Mouse (Mus musculus): ENCODE results near the gene Flt3l.

The Flt3l gene

DNA sequence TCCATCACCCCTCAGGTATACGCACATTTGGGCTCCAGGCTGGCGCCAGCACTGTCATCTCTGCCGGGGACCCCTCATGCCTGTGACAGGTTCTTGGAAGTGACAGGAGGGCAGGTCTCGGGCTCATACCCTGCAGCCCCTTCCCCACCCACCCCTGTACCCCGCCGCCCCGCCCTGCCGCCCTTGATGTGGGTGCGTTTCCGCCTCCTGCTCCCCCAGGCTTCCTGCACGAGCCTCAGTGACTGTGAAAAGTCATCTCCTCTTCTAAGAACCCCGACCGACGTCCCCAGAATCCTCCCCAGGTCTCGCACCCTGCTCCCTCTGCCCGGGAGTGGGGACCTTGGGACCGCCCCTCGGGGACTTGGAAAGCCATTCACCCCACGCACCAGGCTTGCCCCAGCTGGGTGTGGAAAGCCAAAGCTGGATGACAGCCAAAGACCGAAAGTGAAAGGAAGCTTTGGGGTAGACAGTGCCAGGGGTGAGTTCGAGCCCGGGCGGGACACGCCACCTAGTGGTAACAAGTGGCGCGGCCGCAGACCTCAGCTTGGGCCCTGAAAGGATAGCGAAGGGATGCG, at the start of gene Flt3l, which contains the start of gene Gm45713:
TSS of gene Flt3l (minus strand) at position 440 of the 575 bp plus-strand sequence.
TSS of gene Gm45713 (minus strand) at position 239 of the 575 bp plus-strand sequence.
- DNase-seq (ENCODE audit: low read depth, low spot score) = peak; percentile 96

DNA sequence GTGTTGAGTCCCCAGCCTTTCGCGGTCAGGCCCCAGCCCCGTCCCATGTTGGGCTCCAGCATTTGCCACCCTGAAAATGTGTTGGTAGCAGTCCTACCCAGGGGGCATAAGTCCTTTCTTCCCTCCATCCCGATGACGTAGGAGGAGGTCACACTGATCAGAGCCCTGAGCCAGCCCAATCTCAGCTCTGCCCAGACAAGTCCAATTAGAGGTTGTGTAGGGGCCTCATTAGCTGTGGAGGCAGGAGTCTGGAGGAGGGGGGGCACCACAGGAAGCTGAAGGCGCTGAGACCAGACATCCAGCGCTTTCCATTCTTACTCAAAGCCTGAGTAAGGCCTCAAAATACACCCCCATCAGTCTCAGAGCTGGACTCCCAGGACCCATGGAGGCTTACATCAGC, 49.7 kb upstream of the Flt3l start:
- no peak for DNase-seq (ENCODE audit: low read depth, low spot score)

DNA sequence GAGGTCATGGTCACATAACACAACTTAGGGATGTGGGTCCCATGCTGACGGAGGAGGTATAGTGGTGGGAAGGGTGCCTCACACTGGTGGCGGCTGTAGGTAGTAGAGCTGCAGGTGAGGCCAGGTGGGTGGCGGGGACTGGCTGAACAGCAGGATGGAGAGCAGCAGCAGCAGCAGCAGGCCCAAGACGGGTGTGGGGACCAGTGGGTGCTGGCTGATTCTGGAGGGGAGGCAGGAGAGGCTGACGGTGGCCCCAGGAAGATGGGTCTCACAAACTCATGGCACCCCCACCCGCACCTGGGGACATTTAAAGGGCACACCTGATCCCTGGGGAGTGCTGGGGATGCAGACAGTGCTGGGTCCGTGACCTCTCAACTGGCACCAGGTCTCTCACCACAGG, 47.4 kb upstream of the Flt3l start:
- no peak for DNase-seq (ENCODE audit: low read depth, low spot score)

DNA sequence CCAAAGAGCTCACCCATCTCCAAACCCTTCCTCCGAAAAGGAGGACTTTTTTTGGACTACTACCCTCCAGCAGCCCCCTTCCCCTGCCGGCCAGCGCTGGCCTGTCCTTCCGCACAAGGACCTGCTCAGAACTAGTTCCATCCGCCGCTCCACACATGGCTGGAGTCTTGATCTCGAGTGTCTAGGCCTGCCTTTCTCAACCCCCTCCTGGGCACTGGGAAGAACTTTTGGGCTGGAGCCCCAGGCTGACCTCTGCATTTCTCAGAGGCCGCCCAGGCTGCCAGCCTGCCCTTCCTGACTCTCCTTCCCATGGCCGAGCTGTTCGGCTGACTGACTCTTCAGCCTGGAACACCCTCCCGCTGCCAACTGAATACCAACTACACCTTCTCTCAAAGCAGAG, 46.4 kb upstream of the Flt3l start:
- no peak for DNase-seq (ENCODE audit: low read depth, low spot score)

DNA sequence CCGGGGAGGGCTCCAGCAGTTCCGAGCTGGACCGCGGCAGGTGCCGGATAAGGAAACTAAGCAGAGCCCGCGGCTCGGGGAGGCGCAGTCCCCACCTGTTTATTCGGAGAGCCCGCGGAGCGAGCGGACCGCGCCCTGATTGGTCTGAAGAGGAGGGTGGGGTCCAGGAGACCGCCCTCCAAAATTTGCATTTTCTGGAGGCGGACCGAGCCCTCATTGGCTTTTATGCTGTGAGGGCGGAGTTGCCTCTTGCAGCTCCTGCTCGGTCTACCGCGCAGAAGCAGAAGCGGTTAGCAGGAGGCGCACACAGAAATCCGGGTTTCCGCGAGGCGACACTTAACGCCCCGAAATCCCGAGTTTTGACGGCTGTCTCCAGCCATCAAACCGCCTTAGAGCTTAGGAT, 46.0 kb upstream of the Flt3l start:
- peak; percentile 86 for DNase-seq (ENCODE audit: low read depth, low spot score)

DNA sequence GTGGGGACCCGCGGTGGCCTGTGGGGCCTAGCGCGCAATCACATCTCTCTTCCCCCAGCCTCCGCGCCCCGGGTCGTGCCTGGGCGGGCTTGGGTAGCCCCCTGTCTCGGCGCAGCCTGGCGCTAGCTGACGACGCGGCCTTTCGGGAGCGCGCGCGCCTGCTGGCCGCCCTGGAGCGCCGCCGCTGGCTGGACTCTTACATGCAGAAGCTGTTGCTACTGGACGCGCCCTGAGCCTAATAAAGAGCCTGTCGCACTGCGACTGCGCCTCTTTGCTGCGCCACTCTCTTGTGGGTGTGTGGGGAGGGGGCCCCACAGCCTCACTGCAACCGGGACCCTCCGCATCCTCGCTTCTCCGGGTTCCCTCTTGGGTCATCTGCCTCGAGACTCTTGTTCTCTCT, 45.3 kb upstream of the Flt3l start:
- DNase-seq (ENCODE audit: low read depth, low spot score) = no peak

DNA sequence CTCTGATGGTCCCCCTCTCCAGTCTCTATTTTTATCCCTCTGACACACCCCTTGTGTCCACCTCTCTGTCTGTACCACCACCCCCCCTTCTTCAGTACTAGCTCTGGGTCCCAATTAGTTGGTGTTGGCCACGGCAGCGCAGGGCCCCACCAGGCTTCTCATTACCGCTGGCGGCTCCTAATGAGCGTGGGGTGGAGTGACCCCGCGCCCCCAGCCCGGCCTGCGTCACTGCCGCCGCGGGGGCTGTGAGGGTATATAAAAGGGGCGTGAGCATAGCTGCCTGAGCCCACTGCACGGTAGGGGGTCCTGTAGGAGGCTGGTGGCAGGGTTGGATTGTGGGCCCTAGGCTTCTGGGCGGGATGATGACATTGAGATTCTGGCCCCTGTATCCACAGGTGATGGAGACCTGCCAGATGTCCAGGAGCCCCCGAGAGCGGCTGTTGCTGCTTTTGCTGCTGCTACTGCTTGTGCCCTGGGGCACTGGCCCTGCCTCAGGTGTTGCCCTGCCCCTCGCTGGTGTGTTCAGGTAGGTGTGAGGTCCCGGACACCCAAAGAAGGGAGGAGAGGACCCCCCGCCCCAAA, 44.8 kb upstream of the Flt3l start, which contains the start of gene Pth2:
TSS of gene Pth2 (plus strand) at position 100 of the 582 bp plus-strand sequence.
- DNase-seq (ENCODE audit: low read depth, low spot score) = no peak

DNA sequence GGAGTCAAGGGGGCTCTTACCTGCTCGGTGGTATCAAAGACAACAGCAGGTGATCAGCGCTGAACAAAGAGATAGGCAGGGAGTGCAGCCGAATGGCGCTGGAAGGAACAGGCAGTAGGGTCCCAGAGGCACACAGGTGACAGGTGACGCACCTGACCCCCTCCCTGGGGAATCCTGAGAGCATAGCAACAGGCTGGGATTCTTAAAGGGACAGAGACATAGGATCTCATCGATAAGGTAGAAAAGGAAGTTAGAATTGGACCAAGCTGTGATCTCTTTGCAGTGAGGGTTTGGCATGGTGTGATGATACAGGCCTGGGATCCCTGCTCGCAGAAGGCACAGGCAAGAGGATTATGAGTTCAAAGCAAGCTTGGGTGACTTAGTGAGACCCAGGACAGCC, 43.2 kb upstream of the Flt3l start, which contains the start of gene Gfy:
TSS of gene Gfy (minus strand) at position 101 of the 400 bp plus-strand sequence.
- no peak for DNase-seq (ENCODE audit: low read depth, low spot score)

DNA sequence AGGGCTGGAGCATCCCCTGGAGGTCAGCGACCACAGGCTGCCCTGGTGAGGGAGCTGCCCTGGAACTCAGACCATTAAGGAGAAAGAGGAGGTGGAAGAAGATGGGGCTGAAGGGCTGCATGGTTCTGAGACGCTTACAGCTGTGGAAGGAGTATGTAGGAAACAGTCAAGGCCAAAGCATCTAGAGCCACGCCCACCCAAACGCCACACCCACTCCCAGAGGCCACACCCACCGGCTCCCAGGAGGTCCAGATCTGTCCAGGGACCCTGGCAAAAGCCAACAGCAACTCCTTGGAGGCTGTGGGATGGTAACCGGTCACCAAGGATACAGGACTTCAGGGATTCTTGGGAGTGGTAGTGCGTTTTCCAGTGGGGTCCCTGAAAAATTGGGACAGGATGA, 42.3 kb upstream of the Flt3l start:
- peak; percentile 40 for DNase-seq (ENCODE audit: low read depth, low spot score)

DNA sequence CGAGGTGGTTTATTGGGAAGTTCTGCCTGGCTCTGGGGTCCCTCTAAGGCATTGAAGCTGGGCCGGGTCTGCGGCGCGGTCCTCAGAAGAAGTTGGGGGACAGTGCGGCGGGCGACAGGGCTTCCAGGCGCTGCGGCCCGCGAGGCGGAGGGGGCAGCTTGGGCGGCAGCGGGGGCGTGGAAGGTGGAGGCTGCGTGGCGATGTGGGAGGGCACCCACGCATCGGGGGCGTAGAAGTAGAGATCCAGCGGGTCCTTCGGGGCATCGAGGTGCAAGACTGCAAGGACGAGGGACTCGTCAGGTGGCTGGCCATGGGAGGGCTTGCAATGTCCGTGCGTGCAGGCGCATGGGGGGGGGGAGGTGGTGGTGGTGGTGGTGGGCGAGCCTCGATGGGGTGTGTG, 40.1 kb upstream of the Flt3l start:
- DNase-seq (ENCODE audit: low read depth, low spot score) = no peak

DNA sequence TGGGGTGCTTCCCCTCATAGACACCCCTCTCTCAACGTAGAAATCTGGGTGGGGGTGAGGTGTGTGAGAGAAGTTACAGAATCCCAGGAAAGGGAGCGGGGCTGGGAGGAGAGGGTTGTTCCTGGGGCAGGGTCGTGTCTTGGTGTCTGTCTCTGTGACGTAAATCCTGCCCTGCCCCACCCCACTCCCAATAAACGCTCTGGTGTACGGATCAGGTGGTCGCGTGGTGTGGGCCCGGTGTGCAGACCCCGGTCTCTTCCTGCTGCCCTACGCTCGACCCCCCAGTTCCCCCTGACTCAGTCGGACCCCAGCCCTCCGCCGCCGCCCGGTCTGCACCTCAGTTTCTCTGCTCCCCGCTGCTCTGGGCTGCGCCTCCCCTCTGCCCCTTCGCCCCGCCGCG, 39.7 kb upstream of the Flt3l start:
- DNase-seq (ENCODE audit: low read depth, low spot score) = no peak

DNA sequence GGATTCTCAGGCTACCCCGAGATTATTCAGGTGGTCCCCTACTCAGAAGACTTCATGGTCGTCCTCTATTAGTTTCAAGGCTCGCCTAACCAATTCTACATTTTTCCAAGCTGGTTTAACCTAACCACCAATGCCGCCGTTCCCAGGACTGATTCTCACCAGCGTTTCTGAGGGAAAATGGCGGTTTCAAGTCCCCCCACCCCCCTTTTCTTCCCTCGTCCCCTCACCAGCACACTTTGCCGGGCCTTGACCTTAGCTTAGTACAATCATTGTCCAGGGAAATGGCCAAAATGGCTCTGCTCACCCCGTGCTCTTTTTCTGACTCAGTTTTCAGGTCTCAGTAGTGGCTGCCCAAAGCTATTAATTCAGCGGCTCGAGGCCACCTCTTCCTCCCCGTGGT, 39.2 kb upstream of the Flt3l start:
- DNase-seq (ENCODE audit: low read depth, low spot score) = no peak

DNA sequence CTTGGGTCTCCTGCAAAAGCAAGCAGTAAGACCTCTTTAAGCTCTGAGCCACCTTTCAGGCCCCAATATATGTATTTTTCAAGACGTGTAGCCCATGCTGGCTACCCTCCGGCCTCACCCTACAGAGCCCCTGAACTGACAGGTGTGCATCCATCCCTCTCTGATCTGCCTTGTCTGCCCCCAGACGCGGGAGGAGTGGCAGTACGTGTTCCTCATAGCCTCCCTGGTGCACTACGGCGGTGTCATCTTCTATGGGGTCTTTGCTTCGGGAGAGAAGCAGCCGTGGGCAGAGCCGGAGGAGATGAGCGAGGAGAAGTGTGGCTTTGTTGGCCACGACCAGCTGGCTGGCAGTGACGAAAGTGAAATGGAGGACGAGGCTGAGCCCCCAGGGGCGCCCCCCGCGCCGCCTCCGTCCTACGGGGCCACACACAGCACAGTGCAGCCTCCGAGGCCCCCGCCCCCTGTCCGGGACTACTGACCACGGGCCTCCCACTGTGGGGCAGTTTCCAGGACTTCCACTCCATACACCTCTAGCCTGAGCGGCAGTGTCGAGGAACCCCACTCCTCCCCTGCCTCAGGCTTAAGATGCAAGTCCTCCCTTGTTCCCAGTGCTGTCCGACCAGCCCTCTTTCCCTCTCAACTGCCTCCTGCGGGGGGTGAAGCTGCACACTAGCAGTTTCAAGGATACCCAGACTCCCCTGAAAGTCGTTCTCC, 38.5 kb upstream of the Flt3l start:
- no peak for DNase-seq (ENCODE audit: low read depth, low spot score)

DNA sequence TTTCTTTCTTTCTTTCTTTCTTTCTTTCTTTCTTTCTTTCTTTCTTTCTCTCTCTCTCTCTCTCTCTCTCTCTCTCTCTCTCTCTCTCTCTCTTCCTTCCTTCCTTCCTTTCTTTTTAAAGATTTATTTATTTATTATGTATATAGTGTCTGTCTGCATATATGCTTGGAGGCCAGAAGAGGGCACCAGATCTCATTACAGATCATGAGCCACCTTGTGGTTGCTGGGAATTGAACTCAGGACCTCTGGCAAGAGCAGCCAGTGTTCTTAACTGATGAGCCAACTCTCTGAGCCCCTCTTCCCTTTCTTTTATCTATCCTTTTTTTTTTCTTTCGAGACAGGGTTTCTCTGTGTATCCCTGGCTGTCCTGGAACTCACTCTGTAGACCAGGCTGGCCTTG, 37.5 kb upstream of the Flt3l start:
- peak; percentile 78 for DNase-seq (ENCODE audit: low read depth, low spot score)

DNA sequence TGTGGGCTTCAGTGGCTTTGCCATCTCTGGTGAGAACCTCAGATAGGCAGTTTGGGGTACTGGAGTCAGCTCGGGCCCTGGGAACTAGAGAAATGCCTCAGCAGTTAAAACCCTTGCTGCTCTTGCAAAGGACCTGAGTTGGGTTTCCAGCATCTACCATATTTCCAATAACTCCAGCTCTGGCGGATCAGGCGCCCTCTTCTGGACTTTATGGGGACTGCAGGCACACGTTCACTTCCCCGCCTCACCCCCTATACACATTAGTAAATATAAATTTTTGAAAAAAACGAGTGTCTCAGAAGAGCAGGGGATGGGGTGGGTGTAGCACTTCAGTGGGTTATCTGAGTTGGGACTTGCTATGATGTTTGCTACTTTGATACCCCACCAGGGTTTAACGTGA, 36.7 kb upstream of the Flt3l start:
- DNase-seq (ENCODE audit: low read depth, low spot score) = peak; percentile 68

DNA sequence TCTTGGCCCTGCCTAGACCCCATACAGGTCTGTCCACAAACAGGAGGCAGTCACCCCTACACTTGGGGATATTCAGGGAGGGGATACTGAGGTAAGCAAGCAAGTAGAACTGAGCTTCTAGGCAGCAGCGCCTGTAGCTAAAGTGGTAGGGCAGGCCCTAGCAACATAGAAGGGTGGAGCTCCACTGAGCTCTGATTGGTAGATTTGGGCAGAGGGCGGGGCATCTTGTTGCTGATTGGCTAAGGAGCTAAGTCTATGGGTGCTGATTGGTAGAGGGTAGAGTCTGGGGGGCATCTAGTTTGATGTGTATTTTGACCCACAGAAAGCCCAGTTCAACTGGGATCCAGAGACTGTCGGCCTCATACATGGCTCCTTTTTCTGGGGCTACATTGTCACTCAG, 33.3 kb upstream of the Flt3l start:
- DNase-seq (ENCODE audit: low read depth, low spot score) = no peak

DNA sequence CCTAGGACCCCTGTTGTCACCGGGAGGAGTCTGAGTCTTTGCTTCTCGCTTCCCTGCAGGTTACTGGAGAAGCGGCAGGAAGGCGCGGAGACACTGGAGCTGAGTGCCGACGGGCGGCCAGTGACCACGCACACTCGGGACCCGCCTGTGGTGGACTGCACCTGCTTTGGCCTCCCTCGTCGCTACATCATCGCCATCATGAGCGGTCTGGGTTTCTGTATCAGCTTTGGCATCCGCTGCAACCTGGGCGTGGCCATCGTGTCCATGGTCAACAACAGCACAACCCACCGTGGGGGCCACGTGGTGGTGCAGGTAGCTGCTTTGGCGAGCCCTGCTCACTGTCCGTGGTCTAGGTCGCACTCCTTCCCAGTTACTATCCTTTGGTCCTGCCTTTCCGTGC, 32.4 kb upstream of the Flt3l start:
- no peak for DNase-seq (ENCODE audit: low read depth, low spot score)

DNA sequence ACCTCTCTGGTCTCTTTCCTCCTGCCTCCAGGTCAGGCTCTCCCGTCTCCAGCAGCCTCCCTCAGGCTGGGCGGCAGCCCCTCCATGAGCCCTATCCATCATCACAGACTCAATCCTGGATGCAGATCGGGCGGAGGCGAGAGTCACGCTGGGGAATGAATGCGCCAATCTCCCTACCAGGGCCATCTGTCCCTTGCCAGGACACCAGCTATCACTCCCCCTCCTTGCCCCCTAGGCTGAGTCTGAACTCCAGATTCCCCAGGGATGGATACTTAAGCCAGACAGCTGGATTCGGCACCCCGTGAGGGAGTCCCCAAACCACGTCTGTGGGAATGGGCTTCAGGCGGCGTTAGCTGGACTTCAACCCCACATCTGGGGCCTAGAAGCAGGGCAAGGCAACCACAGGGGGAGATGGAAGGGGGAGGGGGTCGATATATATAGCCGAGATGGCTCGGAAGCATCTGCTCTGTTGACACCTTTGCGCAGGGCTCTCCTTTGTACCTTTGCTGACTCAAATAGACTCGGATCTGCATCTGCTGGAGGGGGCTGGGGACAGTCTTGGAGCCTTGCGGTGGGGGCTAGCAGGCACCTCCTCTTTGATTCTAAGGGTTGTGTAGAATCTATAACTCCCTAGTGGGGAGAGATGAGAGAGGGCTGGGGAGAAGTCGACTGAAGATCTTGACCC, 31.7 kb upstream of the Flt3l start:
- DNase-seq (ENCODE audit: low read depth, low spot score) = no peak

DNA sequence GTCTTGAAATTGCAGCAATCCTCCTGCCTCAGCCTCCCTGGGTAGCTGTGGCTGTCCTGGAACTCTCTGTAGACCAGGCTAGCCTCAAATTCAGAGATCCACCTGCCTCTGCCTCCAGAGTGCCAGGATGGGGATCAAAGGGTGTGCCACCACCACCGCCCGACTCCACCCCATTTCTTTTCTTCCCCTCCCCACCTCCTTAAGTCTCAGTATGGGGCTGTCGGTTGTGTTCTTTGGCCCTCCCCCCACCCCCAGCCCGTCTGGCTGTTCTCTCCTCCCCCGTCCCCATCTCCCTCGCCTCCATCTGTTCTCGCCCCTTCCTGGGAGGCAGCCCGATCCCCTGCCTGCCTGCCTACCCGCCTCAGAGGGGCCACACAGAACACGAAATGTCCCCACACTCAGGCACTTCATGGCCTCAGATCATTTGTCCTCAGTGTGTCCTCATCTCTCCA, 30.7 kb upstream of the Flt3l start:
- DNase-seq (ENCODE audit: low read depth, low spot score) = no peak

DNA sequence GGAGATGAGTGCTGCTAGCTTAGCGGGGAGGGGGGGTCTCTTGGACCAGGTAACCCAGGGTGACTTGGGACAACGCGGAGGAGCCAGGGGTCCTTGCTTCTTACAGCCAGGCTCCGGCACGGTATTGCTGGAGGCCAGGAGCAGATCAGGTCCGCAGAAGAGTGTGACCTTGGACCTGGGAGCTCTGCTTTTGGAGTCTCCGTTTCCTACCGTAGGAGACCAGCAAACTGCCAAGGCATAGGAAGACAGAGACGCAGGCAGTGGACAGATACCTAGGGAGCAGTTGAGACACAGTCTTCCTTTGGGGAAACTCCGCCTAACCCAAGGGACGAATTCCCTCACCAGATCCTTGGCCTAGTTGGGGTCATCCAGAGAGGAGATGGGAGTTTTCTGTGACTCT, 29.5 kb upstream of the Flt3l start:
- no peak for DNase-seq (ENCODE audit: low read depth, low spot score)

DNA sequence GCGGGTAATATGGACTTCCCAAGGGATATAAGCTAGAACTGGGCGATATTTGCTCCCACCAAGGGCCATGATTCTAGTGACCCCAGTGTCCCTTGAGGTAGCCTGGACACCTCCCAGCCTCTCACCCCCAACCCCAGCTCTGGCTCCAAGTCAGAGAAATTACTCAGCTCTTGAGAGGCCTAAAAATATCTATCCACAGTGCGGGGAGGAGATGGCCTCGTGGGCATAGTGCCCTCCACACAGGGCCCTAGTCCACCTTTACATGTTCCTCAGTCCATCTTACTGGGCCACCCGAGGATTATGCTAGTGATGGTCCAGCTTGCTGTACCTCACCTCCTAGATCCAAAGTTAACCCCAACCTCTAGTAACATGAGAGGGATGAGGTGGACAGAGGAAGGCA, 28.6 kb upstream of the Flt3l start:
- DNase-seq (ENCODE audit: low read depth, low spot score) = no peak

DNA sequence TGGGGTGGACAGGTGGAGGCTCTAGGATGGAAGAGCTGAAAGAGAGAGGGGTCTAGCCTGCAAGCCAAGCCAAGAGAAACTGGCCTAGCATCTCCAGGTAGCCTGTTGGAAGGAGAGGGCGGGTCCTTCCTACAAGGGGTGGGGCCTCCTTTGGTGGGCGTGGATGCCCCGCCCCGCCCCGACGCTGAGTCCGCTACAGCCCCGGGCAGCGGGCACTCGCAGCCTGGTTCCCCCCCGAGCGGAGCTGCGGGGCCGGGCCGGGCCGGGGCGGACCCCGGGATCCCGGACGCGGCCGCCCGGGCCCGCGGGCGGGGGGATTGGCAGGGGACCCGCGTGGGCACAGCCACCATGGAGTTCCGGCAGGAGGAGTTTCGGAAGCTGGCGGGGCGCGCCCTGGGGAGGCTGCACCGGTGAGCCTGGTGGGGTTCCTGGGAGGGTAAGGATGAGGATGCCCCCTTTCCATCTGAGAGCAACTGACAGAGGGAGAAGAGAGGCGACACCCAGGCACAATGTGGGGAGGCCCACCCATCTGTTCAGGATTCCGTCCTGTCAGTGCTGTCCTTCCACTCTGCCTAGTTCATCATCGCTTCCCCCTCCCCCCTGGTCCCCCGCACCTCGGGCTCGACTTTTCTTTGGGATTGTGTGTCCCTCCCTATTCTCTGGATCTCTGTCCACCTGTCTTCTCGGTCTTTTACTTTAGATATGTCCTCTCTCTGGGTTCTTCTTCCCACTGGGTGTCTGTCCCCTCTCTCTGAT, 27.7 kb upstream of the Flt3l start, which contains the start of gene Slc17a7:
TSS of gene Slc17a7 (plus strand) at position 215 of the 756 bp plus-strand sequence.
- DNase-seq (ENCODE audit: low read depth, low spot score) = peak; percentile 62

All from CD4-positive, CD25-positive, alpha-beta regulatory T cell, adult 2 months (primary cell).